Mouse (Mus musculus): ENCODE results near the gene Stk32b.

DNA sequence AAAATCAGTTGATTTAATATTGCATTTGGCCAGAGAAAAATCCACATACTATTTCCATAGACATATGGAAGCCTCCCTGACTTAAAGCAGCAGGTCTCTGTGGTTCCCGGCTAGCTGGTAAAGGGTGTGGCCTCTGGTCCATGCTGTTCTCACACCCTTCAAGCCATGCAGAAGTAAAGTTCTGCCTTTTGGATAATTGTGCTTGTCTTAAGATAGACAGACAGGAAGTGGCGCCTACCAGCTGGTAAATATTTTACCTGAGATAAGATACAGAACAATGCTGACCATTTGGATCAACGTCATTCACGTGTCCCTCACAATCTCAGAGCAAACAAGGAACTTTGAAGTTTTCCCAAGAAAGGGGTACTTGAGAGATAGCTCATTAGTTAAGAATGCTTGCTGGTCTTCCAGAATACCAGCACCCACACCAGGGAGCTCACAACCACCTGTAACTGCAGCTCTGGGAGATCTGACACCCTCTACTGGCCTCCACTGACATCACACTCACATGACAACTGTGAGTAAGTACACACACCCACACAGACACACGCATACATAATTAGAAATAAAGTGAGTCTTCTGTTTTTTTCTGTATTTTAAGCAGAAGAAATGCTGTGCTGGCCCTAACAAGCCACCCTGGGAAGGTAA lies 7.6 kb downstream of the Stk32b start:
- no peak for TF ChIP-seq POLR2A (IDR thresholded peaks at IDR 0.05; ENCODE audit: low read depth, low read length)
- TF ChIP-seq CTCF (conservative IDR thresholded peaks at IDR 0.05; ENCODE audit: insufficient read depth, insufficient read length, low read depth, low read length) = no peak
